Mouse (Mus musculus): ENCODE data around the gene Tpp1.

The Tpp1 gene

GRCm38 (mm10) chr7:105728701-105729428 is 23.2 kb downstream of the Tpp1 start:
- no peak for DNase-seq (ENCODE audit: low read depth, low spot score)

GRCm38 (mm10) chr7:105726980-105727325 is 25.1 kb downstream of the Tpp1 start:
- DNase-seq (ENCODE audit: low read depth, low spot score), result no peak

GRCm38 (mm10) chr7:105726144-105726979 is 25.7 kb downstream of the Tpp1 start:
- DNase-seq (ENCODE audit: low read depth, low spot score), result peak; percentile 63

- no peak for DNase-seq (ENCODE audit: low read depth, low spot score)
Measured at GRCm38 (mm10) chr7:105721916-105722315, 30.1 kb downstream of the Tpp1 start.

GRCm38 (mm10) chr7:105715366-105715765 is 36.7 kb downstream of the Tpp1 start:
- peak; percentile 19 for DNase-seq (ENCODE audit: low read depth, low spot score)

- DNase-seq (ENCODE audit: low read depth, low spot score), result no peak
Measured at GRCm38 (mm10) chr7:105708733-105709132, 43.3 kb downstream of the Tpp1 start.

GRCm38 (mm10) chr7:105703816-105704215 is 48.2 kb downstream of the Tpp1 start:
- no peak for DNase-seq (ENCODE audit: low read depth, low spot score)

GRCm38 (mm10) chr7:105703184-105703583 is 48.9 kb downstream of the Tpp1 start:
- no peak for DNase-seq (ENCODE audit: low read depth, low spot score)
